Mouse (Mus musculus): Measurements from ENCODE around the gene Mapkap1.

- TF ChIP-seq CTCF (conservative IDR thresholded peaks at IDR 0.05; ENCODE audit: insufficient read depth, insufficient read length, low read depth, low read length) (no peak), POLR2A (IDR thresholded peaks at IDR 0.05; ENCODE audit: low read depth, low read length) (no peak)
These were observed 29.8 kb downstream of the Mapkap1 start for GRCm38 (mm10) chr2:34436321-34436720.
